Mouse (Mus musculus) olfactory bulb, adult 2 months (tissue): ENCODE results near the gene Pwp2.

ENCODE experiments used
- CTCF ChIP-seq: fragments of 200-500 bp; IDR thresholded peaks from 2 replicates; pipeline ENCODE4 v1.5.1; 2012; ENCODE audit warnings: low read depth, mild to moderate bottlenecking, low read length, moderate library complexity; ENCODE audit not compliant: insufficient read depth
- POLR2A ChIP-seq: fragments of 200-500 bp; IDR thresholded peaks from 2 replicates; pipeline ENCODE4 v1.6.1; 2012; ENCODE audit warnings: mild to moderate bottlenecking, low read depth, low read length, moderate library complexity; ENCODE audit not compliant: insufficient read depth

DNA sequence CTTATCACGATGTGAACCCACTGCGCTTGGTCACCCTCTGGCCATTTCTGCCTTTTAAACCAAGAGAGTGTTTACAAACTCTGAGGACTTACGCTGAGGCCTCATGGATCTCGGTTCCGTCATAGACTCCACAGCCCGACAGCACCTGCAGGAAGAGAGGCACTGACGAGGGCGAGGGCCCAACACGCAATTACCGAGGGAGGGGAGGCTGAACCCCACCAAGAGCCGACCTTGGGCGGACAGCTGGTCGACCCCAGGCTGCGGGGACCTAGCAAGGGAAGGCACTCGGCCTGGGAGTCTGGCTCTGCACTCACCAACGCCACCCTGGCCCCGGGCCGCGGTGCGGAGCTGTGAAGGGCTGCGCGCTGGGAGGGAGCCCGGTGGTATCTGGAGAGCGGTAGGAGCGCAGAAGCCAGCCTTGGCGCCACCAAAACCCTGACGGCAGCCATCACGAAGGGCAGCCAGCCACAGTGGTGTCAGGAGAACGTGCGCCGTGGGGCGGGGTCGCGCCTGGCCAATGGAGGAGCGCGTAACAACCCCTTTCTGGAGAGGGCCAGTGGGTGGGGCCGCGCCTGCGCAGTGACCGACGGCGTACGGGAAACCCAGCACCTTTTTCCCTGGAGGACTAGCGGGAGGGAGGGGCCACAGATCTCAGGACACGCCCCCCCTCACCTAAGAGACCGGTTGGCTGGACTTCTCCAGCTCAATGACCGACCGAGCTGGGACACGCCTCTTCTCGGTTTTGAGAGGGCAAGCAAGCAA is 15.5 kb downstream of the Pwp2 start, which contains the start of gene D10Jhu81e:
- no peak; the same call in 1 of the 2 replicates for TF ChIP-seq POLR2A
- no peak for TF ChIP-seq CTCF
